Mouse (Mus musculus): ENCODE results near the gene Pigq.

Pigq gene

DNA sequence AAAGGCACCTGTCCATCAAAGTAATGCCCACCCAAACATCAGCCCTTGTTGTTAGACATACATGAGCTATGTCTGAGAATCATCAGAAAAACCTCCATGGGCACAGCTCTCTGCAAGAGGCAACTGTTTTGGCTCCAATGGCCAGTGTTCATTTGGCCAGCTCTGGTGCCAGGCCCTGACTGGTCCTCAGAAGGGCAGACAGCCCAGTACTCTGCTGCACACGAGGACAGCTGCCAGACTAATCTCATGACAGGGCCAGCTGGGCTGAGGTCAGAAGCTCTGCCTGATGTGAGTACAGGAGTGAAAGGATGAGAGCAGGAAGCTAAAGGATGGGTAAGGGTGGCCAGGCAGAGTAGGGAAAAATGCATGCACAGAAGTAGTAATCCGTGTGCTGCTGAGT, 19.4 kb downstream of the Pigq start:
- DNase-seq (ENCODE audit: low spot score in 2 of 2) = peak in 1 of 2 experiments; percentile 56

DNA sequence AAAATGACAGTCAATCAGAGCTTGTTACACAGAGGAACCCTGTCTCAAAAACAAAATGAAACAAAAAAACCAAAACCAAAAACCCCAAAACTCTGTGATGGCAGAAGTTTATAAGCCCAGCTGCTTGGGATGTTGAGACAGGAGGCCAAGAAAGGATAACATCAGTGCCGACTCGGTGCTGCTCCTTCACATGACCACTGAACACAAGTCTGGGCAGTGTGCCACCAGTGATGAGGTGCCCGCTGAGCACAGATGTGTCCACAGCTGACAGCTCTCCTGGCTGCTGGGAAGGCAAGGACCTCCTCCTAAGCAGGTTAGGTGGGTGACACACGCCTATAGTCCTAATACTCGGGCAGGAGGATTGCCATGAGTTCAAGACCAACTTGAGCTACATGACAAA, 22.6 kb downstream of the Pigq start:
- DNase-seq (ENCODE audit: low spot score in 2 of 2) = no peak

DNA sequence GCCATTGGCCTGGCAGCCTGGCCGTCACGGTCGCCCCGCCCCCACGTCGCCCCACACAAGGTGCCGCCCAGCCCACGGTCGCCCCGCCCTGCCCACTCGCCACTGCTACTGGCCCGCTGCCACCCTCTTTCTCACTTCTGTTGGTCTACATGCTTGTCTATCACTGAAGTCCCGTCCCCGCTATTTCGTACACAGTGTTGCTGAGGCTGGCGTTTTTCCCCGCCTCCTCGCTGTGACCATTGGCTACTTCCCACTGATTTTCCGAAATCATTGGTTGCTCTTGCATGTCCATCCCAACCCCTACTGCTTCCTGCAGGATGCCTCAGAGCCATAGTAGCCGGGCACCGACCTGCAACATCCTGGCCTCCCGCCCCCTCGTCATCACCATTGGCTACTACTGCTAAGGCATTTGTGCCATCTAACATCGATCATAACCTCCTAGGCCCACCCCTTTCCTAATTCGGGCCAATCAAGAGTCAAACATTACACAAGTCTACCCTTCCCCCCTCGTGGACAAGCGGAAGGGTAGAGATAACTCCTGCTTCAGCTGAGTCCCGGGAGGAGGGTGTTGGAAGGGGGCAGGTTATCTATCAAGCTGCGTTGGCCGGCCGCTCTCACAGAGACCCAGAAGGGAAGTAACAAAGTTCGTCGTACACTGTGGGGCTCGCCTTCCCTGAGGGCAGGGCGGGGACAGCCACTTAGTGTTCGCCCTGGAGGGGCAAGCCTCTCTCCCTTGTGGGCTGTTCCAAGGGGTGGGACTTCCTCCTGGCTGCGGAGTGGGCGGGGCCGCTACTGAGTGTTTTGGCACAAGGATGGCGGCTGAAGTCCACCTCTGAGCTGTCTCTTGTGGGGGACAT, 24.7 kb downstream of the Pigq start:
- peak; percentile 99 to 100 for DNase-seq (ENCODE audit: low spot score in 2 of 2)

DNA sequence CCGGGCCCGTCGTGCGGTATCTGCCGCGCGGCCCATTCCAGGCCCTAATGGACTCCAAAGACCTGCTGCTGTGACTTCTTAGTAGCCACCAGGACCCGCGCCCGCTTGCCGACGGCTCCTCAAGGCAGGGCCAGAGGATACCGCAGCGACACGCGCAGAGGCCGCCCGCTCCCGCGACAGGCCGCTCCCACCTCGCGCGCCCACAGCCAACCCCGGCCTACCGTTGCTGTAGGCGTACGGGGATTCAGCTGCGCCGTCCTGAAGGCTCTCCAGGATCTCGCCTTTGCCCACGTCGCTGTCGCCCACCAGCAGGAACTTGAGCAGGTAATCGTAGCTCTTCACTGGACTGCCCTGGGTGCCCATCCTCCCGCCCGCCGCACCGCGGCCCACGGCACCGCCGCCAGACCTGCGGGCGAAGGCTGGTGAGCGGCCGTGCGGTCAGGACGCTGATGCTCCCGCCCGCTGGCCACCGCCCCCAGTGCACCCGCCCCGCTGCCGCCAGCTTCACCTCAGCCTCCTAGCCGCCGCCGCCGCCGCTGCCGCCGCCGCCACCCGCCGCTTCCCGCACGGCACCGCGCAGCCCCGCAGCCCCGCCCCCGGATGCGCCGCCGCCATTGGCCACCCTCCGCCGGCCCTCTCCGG, 25.5 kb downstream of the Pigq start, which contains the start of gene Rab40c:
TSS of gene Rab40c (minus strand) at position 584 of the 642 bp plus-strand sequence.
- peak; percentile 23 to 35 for DNase-seq (ENCODE audit: low spot score in 2 of 2)

DNA sequence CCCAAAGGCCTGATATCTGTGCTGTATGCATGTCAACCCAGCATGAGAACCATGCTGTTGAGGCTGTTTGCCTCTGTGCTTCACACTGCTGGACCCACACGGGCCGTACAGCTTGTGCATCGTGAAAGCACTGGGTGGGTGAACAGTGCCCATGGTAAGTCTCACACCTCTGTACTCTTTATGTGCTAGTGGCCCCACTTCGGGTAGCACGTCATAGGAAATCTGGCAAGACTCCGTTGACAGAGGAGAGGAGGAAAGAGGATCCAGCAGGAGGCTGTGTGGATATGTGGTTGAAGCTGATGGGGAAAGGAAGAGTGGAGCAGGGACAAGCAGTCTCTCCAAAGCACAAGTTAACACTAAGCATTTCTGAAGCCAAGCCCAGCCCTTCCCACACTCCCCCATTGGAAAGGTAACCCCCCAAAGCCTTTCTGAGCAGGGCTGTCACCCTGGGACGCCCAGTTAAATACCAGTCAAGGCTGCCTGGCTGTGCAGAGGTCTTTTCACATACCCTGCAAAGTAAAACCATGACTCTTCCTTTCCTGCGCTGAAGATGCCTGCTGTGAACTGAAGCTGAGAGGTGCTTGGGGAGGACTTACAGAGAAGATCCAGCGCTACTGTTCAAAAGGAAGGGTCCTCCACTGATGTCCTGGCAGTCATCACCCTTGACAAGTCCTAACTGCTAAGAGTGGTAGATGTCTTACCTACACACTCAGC, 26.5 kb downstream of the Pigq start:
- DNase-seq (ENCODE audit: low spot score in 2 of 2) = no peak

DNA sequence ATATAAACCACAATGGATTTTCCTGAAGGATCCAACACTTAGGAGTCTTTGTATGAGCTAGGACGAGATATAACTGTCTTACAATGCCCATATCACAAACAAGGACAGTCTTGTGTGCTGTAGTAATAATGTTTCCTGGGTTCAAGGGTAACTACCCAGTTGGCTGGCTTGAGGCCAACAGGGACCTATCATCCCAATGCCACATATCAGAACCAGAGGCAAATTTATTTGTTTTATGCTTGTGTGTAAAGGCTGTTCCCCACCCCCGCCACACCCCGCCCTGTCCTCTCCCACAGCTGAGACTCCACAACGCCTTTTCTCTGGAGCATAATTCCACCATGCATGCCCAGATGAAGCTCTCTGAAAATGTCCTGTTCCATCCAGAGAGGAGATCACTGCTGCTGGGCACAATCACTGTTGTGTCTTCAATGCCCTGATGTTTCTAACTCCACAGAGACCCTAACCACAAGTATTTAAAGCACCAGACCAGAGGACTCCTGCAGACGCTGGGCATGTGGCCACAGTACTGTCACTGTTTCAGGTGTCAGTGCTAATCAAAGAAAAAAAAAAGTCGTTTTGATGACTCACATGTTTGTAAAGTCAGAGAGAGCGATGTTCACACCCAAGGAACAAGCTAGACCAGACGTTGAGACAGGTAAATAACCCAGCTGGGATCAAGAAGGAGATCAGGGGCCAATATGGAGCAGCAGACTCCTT, 27.6 kb downstream of the Pigq start:
- DNase-seq (ENCODE audit: low spot score in 2 of 2) = peak in 1 of 2 experiments; percentile 33

DNA sequence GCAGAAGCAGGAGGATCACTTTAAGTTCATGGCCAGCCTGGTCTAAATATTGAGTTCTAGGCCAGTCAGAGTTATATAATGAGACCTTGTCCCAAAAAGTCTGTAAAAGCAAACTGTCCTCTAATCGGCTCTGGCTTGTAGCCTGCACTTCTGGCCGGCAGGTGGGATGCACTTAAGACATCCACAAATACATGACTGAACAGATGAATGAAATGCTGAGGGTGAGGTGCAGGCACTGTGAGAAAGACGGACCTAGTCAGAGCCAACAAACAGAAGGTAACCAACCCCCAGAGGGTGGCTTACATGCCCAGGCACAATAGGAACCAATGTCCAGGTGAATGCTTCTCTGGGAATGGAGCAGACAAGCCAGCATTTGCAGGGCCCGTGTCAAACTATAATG, 30.4 kb downstream of the Pigq start:
- DNase-seq (ENCODE audit: low spot score in 2 of 2) = no peak

DNA sequence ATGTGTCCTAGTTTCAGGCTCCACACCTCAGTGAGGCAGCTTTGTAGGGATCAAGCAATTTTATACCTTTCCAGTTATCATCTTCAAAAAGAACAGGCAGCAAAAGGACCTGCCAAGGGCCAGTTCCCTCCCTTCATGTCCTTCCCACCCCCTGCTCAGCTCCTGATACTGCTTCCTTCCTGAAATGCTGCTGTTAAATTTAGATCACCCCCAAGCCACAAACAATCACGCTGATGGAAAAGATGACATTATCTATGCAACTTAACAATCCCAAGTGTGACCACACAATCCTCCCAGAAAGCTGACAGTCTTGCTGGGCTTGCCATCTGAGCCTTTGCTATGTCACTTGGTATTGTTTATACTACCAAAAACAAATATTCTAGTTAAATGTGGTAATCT, 30.9 kb downstream of the Pigq start:
- no peak for DNase-seq (ENCODE audit: low spot score in 2 of 2)

DNA sequence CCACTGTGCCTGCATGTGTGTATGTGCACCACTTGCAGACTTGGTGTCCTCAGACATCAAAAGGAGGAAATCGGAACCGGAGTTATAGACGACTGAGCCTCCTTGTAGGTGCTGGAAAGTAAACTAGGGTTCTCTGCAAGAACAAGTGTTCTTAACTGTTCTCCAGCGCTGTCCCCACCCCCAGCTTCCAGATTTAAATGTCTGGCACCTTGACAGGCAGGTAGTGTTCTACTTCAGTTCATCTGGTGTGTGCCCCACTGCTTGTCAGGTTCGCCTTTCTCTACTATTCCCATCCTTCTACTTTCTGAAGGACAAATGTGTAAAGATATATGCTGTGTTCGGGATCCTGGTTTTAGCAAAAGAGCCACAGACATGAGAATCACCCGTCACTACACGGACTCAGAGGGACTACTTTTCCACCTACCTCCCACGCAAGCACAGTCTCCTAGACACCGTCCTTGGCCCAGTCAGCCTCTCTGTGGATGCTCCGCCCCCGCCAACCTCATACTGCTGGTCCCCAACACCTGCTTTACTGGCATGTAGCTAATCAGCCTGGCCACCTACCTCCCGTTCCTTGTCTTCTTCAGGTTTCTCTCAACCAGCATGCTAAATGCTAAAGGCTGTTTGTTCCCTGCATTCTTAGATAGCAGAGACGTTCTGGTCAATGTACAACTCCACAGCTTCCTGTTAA, 31.4 kb downstream of the Pigq start:
- no peak for DNase-seq (ENCODE audit: low spot score in 2 of 2)

DNA sequence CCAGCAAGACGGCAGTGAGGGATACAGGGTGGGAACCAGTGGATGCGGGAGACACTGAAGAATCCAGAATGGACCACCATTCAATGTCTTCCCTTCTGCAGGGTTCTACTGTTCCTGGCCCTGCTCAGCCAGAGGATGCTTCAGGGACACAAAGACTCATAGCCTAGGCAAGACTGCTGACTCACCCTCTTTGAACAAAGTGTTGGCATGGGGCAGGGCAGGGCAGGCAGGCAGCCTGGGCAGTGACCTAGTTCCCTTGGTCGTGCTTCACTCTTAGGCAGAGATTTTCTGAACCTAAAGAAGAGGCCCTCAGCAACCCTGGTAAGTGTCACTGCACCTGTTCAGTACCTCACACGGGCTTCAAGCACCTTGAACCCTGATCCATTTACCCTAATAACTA, 32.9 kb downstream of the Pigq start:
- DNase-seq (ENCODE audit: low spot score in 2 of 2) = peak; percentile 23 to 35

DNA sequence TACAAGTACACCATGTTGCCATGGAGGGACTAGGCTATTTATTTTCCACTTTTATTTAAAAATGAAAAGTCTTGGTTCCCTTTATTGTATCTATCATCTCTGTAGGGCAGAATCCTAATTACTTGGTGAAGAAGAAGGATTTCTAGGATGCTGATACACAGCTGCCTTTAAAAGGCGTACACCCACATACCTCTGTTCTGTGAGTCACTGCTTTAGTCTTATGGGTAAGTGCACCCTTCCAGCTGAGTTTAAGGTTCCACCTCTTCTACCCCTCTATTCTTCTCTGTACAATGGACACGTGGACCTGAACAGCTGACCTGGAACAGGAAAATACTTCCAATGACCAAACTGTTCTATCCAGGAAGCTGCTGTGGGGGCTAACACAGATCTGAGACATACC, 37.1 kb downstream of the Pigq start:
- DNase-seq (ENCODE audit: low spot score in 2 of 2) = no peak

DNA sequence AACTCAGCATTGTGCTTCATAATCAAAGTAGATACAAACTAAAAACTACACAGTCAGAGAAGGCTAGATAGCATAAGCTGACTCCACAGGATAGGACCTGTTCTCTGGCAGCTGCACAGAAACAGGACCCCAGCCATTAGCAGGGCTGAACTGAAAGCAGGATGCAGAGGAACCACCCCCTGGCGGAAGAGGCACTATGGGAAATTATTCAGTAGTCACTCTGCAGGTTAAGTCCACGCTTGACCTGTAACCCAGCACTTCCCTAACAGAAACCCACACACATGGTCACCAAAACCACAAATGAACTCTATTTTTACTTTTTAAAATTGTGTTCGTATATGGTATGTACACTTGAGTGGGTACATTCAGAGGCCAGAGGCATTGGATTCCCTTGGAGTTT, 41.7 kb downstream of the Pigq start:
- no peak for DNase-seq (ENCODE audit: low spot score in 2 of 2)

DNA sequence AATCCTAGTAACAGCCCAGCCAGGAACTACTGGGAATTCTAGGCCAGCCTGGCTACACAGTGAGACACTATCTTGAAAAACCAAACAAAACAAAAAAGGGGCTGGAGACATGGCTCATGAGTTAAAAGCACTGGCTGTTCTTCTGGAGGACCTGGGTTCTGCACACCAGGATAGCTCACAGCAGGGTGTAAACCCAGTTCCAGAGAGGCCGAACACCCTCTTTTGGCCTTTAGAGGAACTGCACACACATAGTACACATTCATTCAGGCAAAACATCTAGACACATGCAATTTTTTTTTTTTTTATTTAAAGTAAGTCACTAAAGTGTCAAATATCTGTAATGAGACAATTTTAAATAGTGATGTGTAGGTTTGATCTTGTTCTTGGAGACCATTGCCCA, 44.5 kb downstream of the Pigq start:
- DNase-seq (ENCODE audit: low spot score in 2 of 2) = no peak

DNA sequence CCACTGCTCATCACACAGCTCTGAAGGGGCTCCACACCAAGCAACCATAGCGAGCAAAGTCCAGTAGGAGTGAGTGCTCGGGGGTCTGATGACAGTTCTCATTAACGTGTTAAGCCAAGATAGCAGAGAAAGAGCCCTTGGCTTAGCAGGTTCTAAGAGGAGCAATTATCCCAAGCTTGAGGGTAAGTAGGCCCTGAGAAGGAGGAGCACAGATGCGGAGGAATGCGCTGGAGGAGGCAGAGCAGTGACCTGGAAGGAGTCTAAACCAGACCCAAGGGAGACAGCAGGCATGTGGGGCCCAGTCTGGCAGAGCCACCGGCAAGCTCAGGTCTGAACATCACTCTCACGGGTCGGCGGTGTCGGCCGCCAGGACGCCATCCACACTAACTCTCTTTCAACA, 48.8 kb downstream of the Pigq start:
- no peak for DNase-seq (ENCODE audit: low spot score in 2 of 2)

DNA sequence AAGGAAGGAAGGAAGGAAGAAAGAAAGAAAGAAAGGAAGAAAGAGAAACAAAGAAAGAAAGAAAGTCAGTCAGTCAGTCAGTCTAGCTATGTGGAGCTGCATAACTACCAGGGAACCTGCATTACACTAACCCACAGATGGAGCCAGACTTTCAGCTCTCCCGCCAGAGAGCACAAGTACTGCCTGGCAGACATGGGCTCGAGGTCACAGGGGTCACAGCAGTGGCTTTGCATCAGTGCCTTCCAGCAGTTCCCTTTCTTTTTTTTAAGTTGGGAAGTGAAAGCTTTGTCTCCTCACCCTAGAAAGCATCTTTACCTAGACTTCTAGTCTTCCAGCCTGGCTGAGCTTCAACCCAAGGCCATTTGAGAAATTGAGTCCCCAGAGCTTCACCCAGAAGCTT, 49.3 kb downstream of the Pigq start:
- DNase-seq (ENCODE audit: low spot score in 2 of 2) = no peak

DNA sequence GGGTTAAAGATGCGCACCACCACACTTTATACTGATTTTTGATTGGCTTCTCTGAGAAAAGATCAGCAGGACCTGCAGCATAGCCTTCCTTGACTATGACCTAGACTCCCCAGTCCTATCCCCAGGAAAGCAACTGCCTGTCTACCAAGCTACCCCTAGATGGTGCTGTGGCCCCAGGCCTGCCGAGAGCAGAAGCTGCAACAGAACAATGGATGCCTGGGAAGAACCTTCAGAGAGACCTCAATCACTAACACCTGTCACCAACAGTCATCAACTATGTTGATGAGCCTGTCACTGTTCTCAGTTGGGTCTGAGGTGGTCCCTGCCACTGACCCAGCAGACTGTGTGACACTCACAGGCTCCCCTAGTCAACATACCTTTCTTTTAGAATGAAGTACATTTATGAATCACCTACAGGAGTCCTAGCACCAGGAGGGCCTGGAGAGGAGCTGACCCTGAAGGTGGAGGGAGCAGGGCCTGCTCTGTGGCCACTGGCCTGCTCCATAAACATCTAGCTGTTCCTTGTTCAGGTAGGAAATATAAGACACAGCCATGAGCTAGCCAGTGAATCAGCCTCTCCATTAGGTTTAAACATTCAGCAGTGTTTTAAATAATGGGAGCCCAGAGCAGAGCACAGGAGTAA, 50.6 kb downstream of the Pigq start:
- DNase-seq (ENCODE audit: low spot score in 2 of 2) = peak; percentile 45 to 66

DNA sequence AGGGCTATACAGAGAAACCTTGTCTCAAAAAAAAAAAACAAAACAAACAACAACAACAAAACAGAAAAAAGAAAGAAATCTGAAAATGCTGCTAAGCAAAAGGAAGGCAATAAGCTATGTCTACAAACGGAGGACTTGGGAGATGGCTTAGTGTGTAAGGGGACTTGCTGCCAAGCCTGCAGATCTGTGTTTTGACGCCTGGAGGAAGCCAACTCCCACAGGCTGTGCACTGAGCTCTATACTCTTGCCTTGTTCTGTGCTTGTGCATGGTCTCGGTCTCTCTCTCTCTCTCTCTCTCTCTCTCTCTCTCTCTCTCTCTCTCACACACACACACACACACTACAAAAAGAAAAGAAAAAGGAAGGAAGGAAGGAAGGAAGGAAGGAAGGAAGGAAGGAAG, 55.9 kb downstream of the Pigq start:
- no peak for DNase-seq (ENCODE audit: low spot score in 2 of 2)

DNA sequence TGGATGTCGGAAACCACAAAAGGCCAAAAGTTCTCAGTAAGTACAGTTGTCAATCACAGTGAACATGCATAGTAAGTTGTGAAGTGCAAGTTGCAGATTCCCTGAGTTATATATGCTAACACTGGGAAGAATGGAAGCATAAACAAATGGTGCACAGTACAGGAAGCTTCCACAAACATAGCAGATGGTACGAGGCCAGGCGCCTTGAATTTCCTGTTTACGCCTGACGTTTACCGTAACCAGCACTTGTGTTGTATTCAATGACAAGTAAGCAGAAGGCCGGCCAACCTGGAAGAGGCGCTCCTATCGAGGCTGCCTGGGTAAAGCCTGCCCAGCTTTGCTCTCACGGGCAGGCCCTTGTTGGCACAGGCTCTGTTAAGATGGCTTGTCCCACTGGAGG, 57.3 kb downstream of the Pigq start:
- no peak for DNase-seq (ENCODE audit: low spot score in 2 of 2)

DNA sequence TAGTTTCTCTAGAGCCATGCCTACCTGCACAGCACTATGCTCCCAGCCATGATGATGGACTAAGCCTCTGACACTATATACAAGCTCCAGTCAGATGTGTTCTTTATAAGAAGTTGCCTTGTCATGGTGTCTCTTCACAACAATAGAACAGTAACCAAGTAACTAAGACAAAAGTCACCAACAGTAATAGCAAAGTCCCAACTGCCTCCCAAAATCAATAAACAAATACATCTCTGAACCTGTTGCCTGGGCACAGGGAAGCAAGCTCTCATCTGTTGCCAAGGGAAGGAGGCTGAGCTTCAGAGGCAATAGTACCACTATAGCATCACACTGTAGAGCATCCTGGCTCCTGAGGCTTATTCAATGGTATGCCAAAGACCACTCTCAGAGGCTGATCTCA, 57.9 kb downstream of the Pigq start:
- DNase-seq (ENCODE audit: low spot score in 2 of 2) = no peak

DNA sequence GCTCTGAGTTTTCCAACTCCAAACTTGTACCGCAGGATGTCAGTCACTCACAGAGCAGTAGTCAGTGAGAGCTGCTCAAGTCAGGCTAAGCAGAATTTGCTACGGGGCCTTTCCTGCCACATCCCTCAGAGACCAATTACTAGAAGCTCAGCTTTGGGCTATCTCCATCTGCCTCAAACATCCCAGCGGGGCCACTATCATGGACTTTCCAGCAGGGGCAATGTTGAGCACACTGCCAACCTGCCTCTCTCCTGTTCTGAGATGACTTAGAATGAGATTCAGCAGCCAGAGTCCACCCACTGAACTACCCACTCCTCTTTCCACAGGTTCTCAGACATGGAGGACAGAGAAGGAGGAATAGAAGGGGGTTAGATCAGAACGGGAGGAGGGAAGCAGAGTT, 59.1 kb downstream of the Pigq start:
- DNase-seq (ENCODE audit: low spot score in 2 of 2) = no peak

DNA sequence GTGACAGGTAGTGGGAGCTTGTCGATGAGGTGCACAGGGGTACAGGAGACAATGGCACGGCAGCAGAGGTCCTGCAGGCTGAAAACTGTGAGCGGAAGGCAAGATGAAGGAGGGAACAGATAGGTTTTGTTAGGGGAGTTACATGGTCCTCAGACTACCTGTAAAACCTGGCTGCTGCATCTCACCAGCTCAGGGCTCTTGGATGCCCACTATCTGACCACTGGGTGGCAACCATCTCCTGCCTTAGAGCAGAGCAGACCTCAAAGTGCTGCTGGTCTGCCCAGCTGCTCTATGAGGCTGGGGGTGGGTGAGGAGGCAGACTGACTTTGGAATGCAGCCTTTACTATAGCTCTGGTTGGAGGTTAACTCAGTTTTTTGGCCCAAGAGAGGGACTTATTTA, 60.9 kb downstream of the Pigq start:
- no peak for DNase-seq (ENCODE audit: low spot score in 2 of 2)

Data from urinary bladder, postnatal 36 days (tissue).